Mouse (Mus musculus): ENCODE measurements around the gene Tmem184b.

The Tmem184b gene

GRCm38 (mm10) chr15:79368313-79368811 is 35.0 kb downstream of the Tmem184b start:
- peak; percentile 89 for DNase-seq (ENCODE audit: low spot score)

DNA sequence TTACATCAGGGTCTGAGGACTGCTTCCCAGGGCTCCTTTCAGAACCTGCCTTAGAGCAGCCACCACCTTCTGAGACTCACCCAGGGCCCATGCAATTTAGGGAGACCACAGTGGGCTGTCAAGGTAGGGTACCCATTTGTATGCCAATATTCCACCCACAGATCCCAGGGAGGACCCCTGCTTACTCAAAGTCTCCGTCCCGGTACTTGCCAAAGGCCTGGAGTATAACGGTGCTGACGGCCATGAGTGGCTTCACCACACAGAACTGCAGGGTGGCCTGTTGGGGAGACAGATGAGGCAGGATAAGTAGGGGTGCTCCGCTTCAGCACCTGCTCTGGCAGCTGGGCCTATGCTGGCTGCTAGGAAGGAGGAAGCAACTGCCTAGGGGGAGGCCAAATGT is 37.0 kb downstream of the Tmem184b start:
- DNase-seq (ENCODE audit: low spot score): no peak

DNA sequence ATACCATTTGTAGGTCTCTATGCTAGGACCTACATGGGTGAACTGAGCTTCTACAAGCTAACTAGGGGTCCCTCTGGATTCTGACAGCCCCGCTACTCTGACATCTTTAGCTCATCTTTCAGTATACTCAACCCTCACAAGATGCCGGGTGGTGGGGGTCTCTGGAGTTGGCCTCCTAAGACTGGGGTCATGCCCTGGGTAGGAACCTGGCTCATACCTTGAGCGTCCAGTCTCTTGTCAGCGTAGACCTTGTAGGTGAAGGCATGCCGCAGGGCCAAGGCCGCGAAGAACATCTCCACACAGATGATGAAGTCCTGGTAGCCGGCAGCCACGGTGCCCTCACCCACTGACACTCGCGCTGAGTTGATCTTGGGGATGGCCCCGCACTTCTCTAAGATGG is 38.3 kb downstream of the Tmem184b start:
- DNase-seq (ENCODE audit: low spot score): no peak

DNA sequence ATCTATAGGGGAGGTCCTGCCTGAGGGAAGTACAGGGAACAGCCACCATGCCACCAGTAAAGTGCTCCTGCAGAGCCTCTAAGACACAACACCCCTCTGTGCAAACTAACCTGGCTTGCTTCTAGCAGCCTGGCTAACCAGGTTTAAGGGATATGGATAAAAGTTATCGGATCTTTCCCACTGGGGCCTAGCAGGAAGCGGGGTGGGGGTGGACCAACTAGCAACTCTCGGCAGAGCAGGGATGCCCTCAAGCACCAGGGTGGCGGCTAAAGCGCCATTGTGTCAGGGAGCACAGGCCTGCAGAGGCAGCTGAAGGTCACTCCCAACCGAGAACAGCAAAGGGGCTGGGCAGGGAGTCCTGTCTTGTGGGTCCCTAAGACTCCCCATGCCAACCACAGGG is 39.2 kb downstream of the Tmem184b start:
- no peak for DNase-seq (ENCODE audit: low spot score)

DNA sequence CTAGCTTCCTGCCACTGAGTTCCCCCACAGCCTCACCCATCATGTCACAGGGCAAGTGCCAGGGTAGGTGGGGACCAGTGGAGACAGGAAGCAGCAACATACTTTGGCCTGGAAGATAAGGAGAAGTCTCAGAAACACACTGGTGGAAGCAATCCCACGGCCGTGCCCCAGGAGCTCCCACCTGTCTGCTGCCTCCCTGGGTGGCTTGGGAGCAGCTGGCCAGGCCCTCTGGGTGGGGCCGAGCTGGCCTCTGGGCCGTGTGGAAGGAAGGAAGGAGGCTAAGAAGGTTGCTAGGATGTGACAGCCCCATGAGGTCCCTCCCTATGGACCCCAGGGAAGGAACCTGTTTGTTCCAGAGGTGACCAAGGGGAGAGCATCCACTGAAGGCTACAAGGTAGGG is 42.3 kb downstream of the Tmem184b start:
- DNase-seq (ENCODE audit: low spot score): no peak

DNA sequence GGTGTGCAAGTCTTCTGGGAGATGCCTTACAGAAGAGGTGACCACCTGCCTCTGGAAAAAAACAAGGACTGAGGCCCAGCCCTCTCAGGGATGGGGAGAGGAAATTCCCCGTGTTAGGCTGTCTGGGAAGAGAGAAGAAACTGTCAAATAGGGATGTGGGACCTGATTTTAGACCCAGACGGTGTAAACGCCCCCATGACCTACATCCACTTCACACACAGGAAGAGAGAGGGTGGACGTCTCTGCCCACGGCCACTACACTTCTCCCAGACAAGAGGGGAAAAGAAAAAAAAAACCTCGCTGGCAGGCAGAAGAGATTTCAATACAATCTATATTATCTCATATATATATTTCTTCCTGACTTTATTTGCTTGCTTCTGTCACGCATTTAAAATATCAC is 43.0 kb downstream of the Tmem184b start:
- no peak for DNase-seq (ENCODE audit: low spot score)

- DNase-seq (ENCODE audit: low spot score): no peak
Observed at GRCm38 (mm10) chr15:79359954-79360353, 43.4 kb downstream of the Tmem184b start.

- no peak for DNase-seq (ENCODE audit: low spot score)
Observed at GRCm38 (mm10) chr15:79357974-79358690, 45.2 kb downstream of the Tmem184b start.

DNA sequence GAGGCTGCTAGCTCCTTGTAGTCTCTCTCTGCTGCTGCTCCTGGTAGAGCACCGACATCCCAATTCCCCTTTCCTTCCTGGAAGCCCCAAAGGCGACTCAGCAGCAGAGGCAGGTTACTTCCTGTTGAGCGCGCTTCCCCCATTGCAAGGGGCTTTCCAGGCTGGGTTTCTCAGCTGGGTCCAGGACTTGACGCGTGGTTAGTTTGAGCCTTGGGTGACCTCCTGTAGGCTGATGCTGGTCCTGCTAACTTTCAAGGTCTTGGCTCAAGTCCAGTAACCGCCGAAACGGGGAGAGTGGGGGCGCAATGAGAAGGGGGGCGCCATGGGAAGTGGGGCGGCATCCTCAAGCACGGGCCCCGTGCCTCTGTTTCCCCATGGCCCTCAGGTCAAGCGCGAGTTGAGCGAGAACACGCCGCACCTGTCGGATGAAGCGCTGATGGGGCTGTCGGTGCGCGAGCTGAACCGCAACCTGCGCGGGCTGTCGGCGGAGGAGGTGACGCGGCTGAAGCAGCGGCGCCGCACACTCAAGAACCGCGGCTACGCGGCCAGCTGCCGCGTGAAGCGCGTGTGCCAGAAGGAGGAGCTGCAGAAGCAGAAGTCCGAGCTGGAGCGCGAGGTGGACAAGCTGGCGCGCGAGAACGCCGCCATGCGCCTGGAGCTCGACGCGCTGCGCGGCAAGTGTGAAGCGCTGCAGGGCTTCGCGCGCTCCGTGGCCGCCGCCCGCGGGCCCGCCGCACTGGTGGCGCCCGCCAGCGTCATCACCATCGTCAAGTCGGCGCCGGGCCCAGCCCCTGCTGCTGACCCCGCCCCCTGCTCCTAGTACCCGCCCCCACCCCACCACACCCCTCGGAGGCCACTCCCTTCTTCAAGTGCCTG is 46.1 kb downstream of the Tmem184b start:
- peak; percentile 64 for DNase-seq (ENCODE audit: low spot score)

DNA sequence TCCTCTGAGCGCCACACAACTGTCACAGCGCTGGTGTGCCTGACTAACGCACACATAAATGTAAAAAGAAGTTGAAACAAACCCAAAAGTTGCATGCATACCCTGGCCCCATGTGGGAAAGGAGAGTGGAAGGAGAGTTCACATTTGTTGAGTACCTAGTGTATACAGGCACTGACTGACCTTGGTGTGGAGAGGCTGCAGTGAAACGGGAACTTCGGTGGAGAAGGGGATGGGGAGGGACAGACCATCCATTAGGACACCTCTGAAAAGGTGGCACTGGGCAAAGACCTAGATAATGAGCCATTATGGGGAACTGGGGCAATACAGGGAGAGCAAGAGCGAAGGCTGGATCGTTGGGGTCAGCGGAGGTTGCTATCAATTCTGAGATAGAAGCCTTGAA is 46.9 kb downstream of the Tmem184b start:
- no peak for DNase-seq (ENCODE audit: low spot score)

GRCm38 (mm10) chr15:79354619-79355018 is 48.8 kb downstream of the Tmem184b start:
- peak; percentile 43 for DNase-seq (ENCODE audit: low spot score)

DNA sequence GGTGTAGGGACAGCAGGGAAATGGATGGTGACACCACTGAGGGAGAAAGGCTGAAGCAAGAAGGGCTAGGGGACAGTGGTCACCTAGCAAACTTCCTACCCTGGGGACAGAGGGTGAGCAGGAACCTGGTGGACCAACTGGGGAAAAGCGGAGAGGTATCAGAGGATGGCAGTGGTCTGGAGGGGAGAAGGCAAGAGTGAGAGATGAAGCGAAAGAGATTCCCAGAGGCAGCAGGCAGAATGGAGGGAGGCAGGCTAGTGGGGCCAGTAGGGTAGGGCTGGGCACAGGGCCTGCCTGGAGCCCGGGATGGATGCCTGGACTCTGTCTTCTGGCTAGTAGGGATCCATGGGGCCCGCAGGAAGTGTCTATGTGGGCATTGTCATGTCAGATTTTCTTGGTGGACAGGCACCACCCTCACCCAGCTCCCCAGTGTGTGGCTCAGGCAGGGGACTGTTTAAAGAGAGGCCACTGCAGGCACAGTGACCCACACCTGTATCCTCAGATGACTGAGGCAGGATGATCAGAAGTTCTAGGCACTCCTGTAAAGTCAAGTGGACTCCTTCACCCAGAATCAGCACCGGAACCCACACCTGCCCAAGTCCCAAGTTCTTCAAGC is 49.6 kb downstream of the Tmem184b start:
- no peak for DNase-seq (ENCODE audit: low spot score)

- DNase-seq (ENCODE audit: low spot score): no peak
Observed at GRCm38 (mm10) chr15:79352479-79352878, 50.9 kb downstream of the Tmem184b start.

DNA sequence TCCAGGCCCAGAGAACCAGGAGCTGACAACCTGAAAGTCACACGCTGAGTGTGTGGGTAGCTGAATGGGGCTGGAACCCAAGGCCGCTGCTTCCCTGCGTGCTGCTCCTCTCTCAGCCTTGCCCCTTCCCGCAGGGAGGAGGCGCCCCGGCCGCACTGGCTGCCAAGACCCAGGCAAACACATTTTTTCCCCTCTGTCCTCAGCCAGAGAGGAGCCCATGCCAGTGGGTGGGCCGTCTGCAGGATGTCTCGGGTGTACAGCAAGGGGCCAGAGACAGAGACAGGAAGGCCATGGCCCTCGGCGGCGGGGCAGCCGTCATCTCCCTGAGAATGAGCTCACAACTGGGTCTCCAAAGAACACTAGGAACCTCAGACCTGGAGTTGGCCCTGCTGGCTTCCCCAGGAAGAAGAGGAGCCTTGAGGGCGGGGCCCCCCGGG is 52.0 kb downstream of the Tmem184b start:
- peak; percentile 86 for DNase-seq (ENCODE audit: low spot score)

GRCm38 (mm10) chr15:79350866-79351265 is 52.5 kb downstream of the Tmem184b start:
- no peak for DNase-seq (ENCODE audit: low spot score)

DNA sequence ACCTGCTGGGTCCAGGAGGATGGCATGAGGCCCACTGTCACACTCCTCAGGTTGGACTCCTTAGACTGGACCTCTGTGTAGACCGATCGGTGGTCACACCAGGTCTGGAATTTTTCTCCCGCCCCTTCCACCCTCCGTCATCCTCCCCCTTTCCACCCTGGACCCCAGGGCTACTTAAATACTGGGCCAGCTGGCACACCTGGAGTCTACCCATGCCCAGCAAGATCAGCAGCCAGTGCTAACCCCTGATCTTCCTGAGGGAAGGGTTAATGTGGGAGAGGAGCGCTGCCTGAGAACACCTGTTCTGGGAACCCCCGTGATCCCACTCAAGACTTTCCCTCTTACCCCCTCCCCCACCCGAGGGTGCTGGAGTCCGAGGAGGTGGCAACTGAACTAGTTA is 54.7 kb downstream of the Tmem184b start:
- no peak for DNase-seq (ENCODE audit: low spot score)

DNA sequence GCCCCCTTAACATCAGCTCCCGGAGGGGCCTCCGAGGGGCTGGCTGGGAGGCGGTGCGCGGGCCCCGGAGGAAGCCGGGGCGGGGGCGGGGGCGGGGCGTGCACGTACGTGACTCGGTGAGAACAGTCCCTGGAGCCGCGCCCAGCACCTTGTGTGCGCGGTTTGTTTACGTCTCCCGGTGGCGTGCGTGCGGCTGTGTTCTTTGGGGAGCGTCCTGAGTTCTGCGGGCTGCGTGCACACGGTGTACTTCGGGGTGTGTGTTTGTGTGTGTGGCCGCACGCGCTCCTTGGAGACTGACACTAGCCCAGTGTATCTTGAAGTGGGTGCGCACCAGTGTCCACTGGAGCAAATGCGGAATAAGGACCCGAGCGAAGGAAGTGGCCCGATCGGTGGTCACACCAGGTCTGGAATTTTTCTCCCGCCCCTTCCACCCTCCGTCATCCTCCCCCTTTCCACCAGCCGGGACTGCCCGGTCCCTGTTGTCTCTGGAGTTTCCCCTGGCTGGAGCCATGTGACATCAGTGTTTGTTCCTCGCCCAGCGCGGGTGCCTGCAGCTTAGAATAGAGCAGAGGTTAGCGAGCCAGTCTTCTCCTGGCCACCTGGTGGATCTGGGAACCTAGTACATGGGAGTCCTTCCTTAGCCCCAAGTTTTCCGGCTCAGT is 55.4 kb downstream of the Tmem184b start:
- DNase-seq (ENCODE audit: low spot score): peak; percentile 88

DNA sequence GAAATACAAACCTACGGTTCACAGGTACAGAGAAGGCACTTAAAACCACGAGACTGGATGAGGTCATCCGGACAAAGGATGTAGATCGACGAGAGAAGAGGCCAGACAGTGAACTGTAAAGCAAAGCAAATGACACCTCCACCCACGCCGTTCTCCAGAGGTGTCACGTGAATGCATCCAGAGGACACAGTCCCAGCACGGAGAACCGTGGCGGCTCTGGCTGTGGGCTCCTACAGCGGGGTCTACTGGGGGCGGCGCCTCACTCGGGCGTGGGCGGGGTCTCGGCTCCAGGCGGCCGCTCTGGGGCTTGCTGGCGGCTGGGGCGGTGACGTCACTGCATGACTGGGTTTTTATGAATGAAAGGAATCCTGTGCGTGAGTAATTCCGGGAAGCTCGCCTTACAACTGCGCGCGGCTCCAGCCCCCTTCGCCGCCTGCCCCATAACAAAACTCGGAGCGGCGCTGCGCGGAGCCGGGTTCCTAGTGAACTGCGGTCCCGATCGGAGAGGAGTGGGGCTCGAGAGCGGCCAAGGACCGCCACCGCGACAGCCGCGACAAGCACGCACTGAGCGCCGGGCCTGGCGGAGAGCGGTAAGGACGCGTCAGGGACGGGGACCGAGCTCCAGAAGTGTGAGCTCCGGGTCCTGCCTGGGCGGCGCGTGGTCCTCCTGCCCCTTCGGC is 56.1 kb downstream of the Tmem184b start:
- DNase-seq (ENCODE audit: low spot score): peak; percentile 94

- DNase-seq (ENCODE audit: low spot score): no peak
Observed at GRCm38 (mm10) chr15:79346051-79346793, 57.1 kb downstream of the Tmem184b start, which contains the start of gene Maff. TSS of gene Maff (plus strand) at chr15:79346621.

DNA sequence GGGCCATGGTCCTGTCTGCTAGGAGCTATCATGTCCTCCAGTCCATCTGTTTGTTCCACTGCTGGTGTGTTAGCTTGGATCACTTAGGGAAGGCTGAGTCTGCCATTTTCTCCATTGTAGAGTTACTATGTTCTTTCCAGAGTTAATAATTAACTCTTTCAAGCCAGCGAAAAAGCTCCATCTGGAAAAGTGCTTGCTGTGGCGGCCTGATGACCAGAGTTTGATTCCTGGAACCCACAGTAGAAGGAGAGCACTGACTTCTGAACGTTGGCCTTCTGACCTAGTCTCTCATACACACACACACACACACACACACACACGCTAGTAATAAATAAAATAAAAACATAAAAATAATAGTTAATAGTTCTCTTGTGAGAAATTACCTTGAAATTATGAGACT is 58.7 kb downstream of the Tmem184b start:
- no peak for DNase-seq (ENCODE audit: low spot score)
